In the genomic region with DNA sequence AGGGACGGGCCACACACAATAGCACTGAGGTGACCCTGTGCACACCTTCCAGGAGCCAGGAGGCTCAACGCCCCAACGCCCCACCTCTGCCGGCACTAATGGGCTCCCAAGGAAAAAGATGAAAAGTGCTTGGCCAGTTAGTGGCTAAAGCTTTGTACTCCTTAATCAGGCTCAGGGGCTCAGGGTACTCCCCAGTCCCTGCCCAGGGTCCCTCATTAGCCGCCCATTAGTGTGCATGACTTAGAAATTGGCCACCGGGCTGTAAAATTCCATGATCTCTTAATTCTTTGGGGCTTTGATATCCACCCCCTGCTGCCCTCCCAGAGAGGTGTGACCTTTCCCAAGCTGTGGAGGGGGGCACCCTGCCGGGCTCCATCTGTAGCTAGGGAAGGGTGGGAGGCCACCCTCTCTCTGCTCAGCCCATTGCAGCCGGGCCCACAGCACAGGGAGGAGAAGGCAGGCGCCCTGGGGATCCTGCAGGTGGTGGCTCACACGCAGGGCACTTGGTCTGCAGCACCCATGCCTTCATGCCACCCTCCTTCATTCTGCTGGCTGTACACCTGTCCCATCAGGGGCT, we compare ENCODE assay signal across 21 mouse cellular contexts. TPM values are rescaled to one million over a fixed set of nuclear protein-coding genes. Genes with fewer than 3 reads are reported as not detected.
A peak's percentile ranks its signal among the peaks of the same experiment; 100 is the strongest.
DNase-seq lines count a peak whose midpoint lies in the region; ATAC-seq and TF ChIP-seq lines count a peak whose summit lies in the region.
"Had no signal": no experiment of that assay in that cellular context is flagged by ENCODE, and none has a peak within 500 bp of the region (broad histone marks: within the 10 kb centered on the region; RNA-seq: fewer than 3 reads in every experiment).

No protein-coding gene starts in this region.

- no peak overlapping the region for H3K9ac ChIP-seq in midbrain, embryonic 13.5 days (replicated peaks)
- no peak overlapping the region for H3K9ac ChIP-seq in midbrain, embryonic 15.5 days
- no peak overlapping the region for H3K9ac ChIP-seq in forebrain, embryonic 12.5 days
- H3K9ac ChIP-seq: liver, embryonic 12.5 days had no signal

- WGBS in cerebellum, adult 2 months = 40% methylated on average over 10 of the region's 10 CpGs
- WGBS in midbrain, embryonic 13.5 days = 18% methylated on average over 10 of the region's 10 CpGs
- WGBS in midbrain, embryonic 15.5 days = 40% methylated on average over 10 of the region's 10 CpGs
- WGBS in forebrain, embryonic 12.5 days = 11% methylated on average over 10 of the region's 10 CpGs

- no peak for TF ChIP-seq CTCF in cerebellum, adult 2 months (IDR thresholded peaks at IDR 0.05; ENCODE audit: borderline replicate concordance, insufficient read depth, low read depth, low read length)

- TF ChIP-seq POLR2A in cerebellum, adult 2 months (IDR thresholded peaks at IDR 0.05; ENCODE audit: borderline replicate concordance, insufficient read depth, low read length) = no peak

- no peaks in the 10 kb centered on the region for H3K9me3 ChIP-seq in midbrain, embryonic 13.5 days
- H3K9me3 ChIP-seq in midbrain, embryonic 15.5 days = no peaks in the 10 kb centered on the region
- H3K9me3 ChIP-seq in forebrain, embryonic 12.5 days = no peaks in the 10 kb centered on the region
- H3K9me3 ChIP-seq: liver, embryonic 12.5 days; megakaryocyte, embryonic 14.5 days had no signal

- peaks cover 24% of the 10 kb centered on the region for H3K36me3 ChIP-seq in midbrain, embryonic 13.5 days
- peaks cover 5% of the 10 kb centered on the region; the same call in 1 of the 2 replicates for H3K36me3 ChIP-seq in midbrain, embryonic 15.5 days (replicated peaks)
- peaks cover 19% of the 10 kb centered on the region for H3K36me3 ChIP-seq in forebrain, embryonic 12.5 days (replicated peaks)

- ATAC-seq in cerebellum, adult (ENCODE audit: insufficient number of reproducible peaks, low FRiP score, low TSS enrichment) = no peak
- ATAC-seq in midbrain, embryonic 13.5 days = 0 out of 2 replicates have a peak, but pooled peaks have one; percentile 40
- ATAC-seq in midbrain, embryonic 15.5 days (replicated peaks) = no peak; the same call in 1 of the 2 replicates
- peak; percentile 53; the same call in 1 of the 2 replicates for ATAC-seq in forebrain, embryonic 12.5 days (ENCODE audit: low FRiP score)
- ATAC-seq in erythroblast, adult 5-6 weeks (replicated peaks; ENCODE audit: low FRiP score, poor library complexity, severe bottlenecking) = no peak
- ATAC-seq: inflammation-experienced regulatory T-cells, adult 6 months; liver, embryonic 12.5 days had no signal

- peak; percentile 48 to 51 for DNase-seq in cerebellum, adult 2 months
- peak; percentile 93 for DNase-seq in retina, postnatal 1 day
- DNase-seq in adipocyte (ENCODE audit: low spot score) = no peak
- DNase-seq: adrenal gland, postnatal 10 days; gastrocnemius, postnatal 10 days; heart, adult 18-20 months; kidney, adult 8-10 months; right cerebral cortex, adult 18-20 months had no signal

- H3K4me3 ChIP-seq in cerebellum, adult 2 months (replicated peaks; ENCODE audit: insufficient read depth, low read depth, low read length) = no peak overlapping the region
- H3K4me3 ChIP-seq in midbrain, embryonic 13.5 days (replicated peaks) = no peak overlapping the region
- no peak overlapping the region for H3K4me3 ChIP-seq in midbrain, embryonic 15.5 days
- no peak overlapping the region for H3K4me3 ChIP-seq in forebrain, embryonic 12.5 days (replicated peaks)
- H3K4me3 ChIP-seq: liver, embryonic 12.5 days; megakaryocyte, embryonic 14.5 days had no signal

- no peaks in the 10 kb centered on the region for H3K27me3 ChIP-seq in cerebellum, adult 2 months (ENCODE audit: control insufficient read depth, insufficient read depth, low read length)
- no peaks in the 10 kb centered on the region for H3K27me3 ChIP-seq in midbrain, embryonic 13.5 days
- H3K27me3 ChIP-seq in midbrain, embryonic 15.5 days (replicated peaks) = no peaks in the 10 kb centered on the region
- H3K27me3 ChIP-seq in forebrain, embryonic 12.5 days = peaks cover 23% of the 10 kb centered on the region
- H3K27me3 ChIP-seq: CH12.LX had no signal

- H3K4me1 ChIP-seq in cerebellum, adult 2 months (ENCODE audit: control insufficient read depth, insufficient read depth, low read length) = peaks cover 18% of the 10 kb centered on the region
- peaks cover 36% of the 10 kb centered on the region for H3K4me1 ChIP-seq in midbrain, embryonic 13.5 days (replicated peaks)
- H3K4me1 ChIP-seq in midbrain, embryonic 15.5 days = peaks cover 15% of the 10 kb centered on the region; the same call in 1 of the 2 replicates
- peaks cover 41% of the 10 kb centered on the region for H3K4me1 ChIP-seq in forebrain, embryonic 12.5 days
- H3K4me1 ChIP-seq: liver, embryonic 12.5 days had no signal

- no peak overlapping the region for H3K4me2 ChIP-seq in midbrain, embryonic 13.5 days (replicated peaks)
- no peak overlapping the region for H3K4me2 ChIP-seq in midbrain, embryonic 15.5 days
- H3K4me2 ChIP-seq in forebrain, embryonic 12.5 days = no peak overlapping the region
- H3K4me2 ChIP-seq: liver, embryonic 12.5 days had no signal

- no peak overlapping the region for H3K27ac ChIP-seq in cerebellum, adult 2 months (ENCODE audit: insufficient read depth, low read length)
- no peak overlapping the region for H3K27ac ChIP-seq in midbrain, embryonic 13.5 days
- no peak overlapping the region for H3K27ac ChIP-seq in midbrain, embryonic 15.5 days
- H3K27ac ChIP-seq in forebrain, embryonic 12.5 days = no peak overlapping the region
- H3K27ac ChIP-seq: liver, embryonic 12.5 days had no signal

RNA-seq across cellular contexts. Expression of a gene that starts 1.8 kb away (rescaled TPM):
- 0.29 and 0.30 TPM in 2 replicates for polyA plus RNA-seq in cerebellum, adult 2 months (2012; rRNA removed)
- not detected in 2 replicates for polyA plus RNA-seq in midbrain, embryonic 13.5 days (2015; fragmentation: Nextera tagmentation; extraction: Ambion mirVana)
- 0.13 TPM in 1 of 2 replicates, not detected in the other for polyA plus RNA-seq in midbrain, embryonic 15.5 days (2015; fragmentation: Nextera tagmentation; extraction: Ambion mirVana)
- polyA plus RNA-seq in forebrain, embryonic 12.5 days (2016; fragmentation: Nextera tagmentation; extraction: Ambion mirVana) = 0.20 TPM in 1 of 2 replicates, not detected in the other
- total RNA-seq in erythroblast, adult 5-6 weeks (2015; ENCODE audit: low replicate concordance) = not detected in 2 replicates
- total RNA-seq in erythroblast, adult 5-6 weeks (2017; ENCODE audit: low replicate concordance) = not detected in 2 replicates
- total RNA-seq: adrenal gland, postnatal 10 days; common myeloid progenitor, adult 5-6 weeks; gastrocnemius, postnatal 10 days; heart, adult 18-20 months had no signal
- polyA plus RNA-seq: heart, embryonic 16.5 days; hindbrain, embryonic 11.5 days; inflammation-experienced regulatory T-cells, adult 6 months; liver, embryonic 12.5 days; lung, embryonic 16.5 days had no signal

RNA-seq across cellular contexts. Expression of a gene that starts 55.3 kb away (rescaled TPM):
- polyA plus RNA-seq in cerebellum, adult 2 months (2012; rRNA removed) = 81.6 and 89.4 TPM in 2 replicates
- polyA plus RNA-seq in midbrain, embryonic 13.5 days (2015; fragmentation: Nextera tagmentation; extraction: Ambion mirVana) = 67.7 and 70.4 TPM in 2 replicates
- 59.5 and 61.1 TPM in 2 replicates for polyA plus RNA-seq in midbrain, embryonic 15.5 days (2015; fragmentation: Nextera tagmentation; extraction: Ambion mirVana)
- polyA plus RNA-seq in forebrain, embryonic 12.5 days (2016; fragmentation: Nextera tagmentation; extraction: Ambion mirVana) = 89.7 and 92.4 TPM in 2 replicates
- total RNA-seq in erythroblast, adult 5-6 weeks (2015; ENCODE audit: low replicate concordance) = 36.1 and 41.0 TPM in 2 replicates
- total RNA-seq in erythroblast, adult 5-6 weeks (2017; ENCODE audit: low replicate concordance) = 43.0 and 68.2 TPM in 2 replicates

RNA-seq across cellular contexts. Expression of a gene that starts 56.8 kb away (rescaled TPM):
- polyA plus RNA-seq in cerebellum, adult 2 months (2012; rRNA removed) = 17.0 and 26.6 TPM in 2 replicates
- 34.9 and 37.6 TPM in 2 replicates for polyA plus RNA-seq in midbrain, embryonic 13.5 days (2015; fragmentation: Nextera tagmentation; extraction: Ambion mirVana)
- 53.0 and 60.5 TPM in 2 replicates for polyA plus RNA-seq in midbrain, embryonic 15.5 days (2015; fragmentation: Nextera tagmentation; extraction: Ambion mirVana)
- 14.6 and 15.4 TPM in 2 replicates for polyA plus RNA-seq in forebrain, embryonic 12.5 days (2016; fragmentation: Nextera tagmentation; extraction: Ambion mirVana)
- total RNA-seq in erythroblast, adult 5-6 weeks (2015; ENCODE audit: low replicate concordance) = not detected in 2 replicates
- not detected in 2 replicates for total RNA-seq in erythroblast, adult 5-6 weeks (2017; ENCODE audit: low replicate concordance)
- total RNA-seq: CH12.LX; common myeloid progenitor, adult 5-6 weeks; heart, adult 18-20 months had no signal
- polyA plus RNA-seq: inflammation-experienced regulatory T-cells, adult 6 months had no signal

Comparison
In these comparisons a context has a peak if more than half of its experiments do, and no peak if none do; other contexts are left out.
1. ATAC-seq: peak in midbrain, embryonic 13.5 days (single experiment) and forebrain, embryonic 12.5 days (single experiment); none in cerebellum, adult (single experiment), midbrain, embryonic 15.5 days (single experiment) and erythroblast, adult 5-6 weeks (single experiment).